In genomic region chr7:110265796-110266195, GRCm38 (mm10) we compare ENCODE assay signal across 7 mouse cellular contexts. TPM values are rescaled to one million over a fixed set of nuclear protein-coding genes. Genes with fewer than 3 reads are reported as not detected.
DNase-seq lines count a peak whose midpoint lies in the region; ATAC-seq and TF ChIP-seq lines count a peak whose summit lies in the region.

No protein-coding gene starts in this region.

- H3K27ac ChIP-seq in cortical plate, adult 2 months (ENCODE audit: insufficient read depth, low read length): no peak overlapping the region
- H3K27ac ChIP-seq in heart, embryonic 14.5 days (replicated peaks in 1 of 2; ENCODE audit: control insufficient read depth in 1 of 2, insufficient read depth in 1 of 2, low read depth in 2 of 2, low read length in 2 of 2): no peak overlapping the region
- H3K27ac ChIP-seq in small intestine, adult 2 months (ENCODE audit: insufficient read depth, low read depth, low read length): no peak overlapping the region

- no peak overlapping the region for H3K4me3 ChIP-seq in E14TG2a.4 (replicated peaks; ENCODE audit: low read length)
- H3K4me3 ChIP-seq in cortical plate, adult 2 months (ENCODE audit: insufficient read depth, low read length): no peak overlapping the region
- H3K4me3 ChIP-seq in heart, embryonic 14.5 days (ENCODE audit: control insufficient read depth in 1 of 2, insufficient read depth in 1 of 2, low read depth in 1 of 2, low read length in 2 of 2): no peak overlapping the region
- no peak overlapping the region for H3K4me3 ChIP-seq in small intestine, adult 2 months (ENCODE audit: low read depth, low read length)

- no peaks in the 10 kb centered on the region for H3K9me3 ChIP-seq in E14TG2a.4 (ENCODE audit: low read length)
- H3K9me3 ChIP-seq in heart, embryonic 14.5 days (ENCODE audit: control insufficient read depth, low read length): no peaks in the 10 kb centered on the region

- peaks cover 27% of the 10 kb centered on the region for H3K36me3 ChIP-seq in E14TG2a.4 (ENCODE audit: insufficient read depth, low read length)
- peaks cover 25% of the 10 kb centered on the region for H3K36me3 ChIP-seq in heart, embryonic 14.5 days (ENCODE audit: control insufficient read depth, insufficient read depth, low read length)
- H3K36me3 ChIP-seq in small intestine, adult 2 months (ENCODE audit: control insufficient read depth, insufficient read depth, low read length): peaks cover 12% of the 10 kb centered on the region

- peak; percentile 97 for TF ChIP-seq CTCF in E14TG2a.4 (conservative IDR thresholded peaks at IDR 0.05; ENCODE audit: low read length)
- peak; percentile 83 for TF ChIP-seq CTCF in cortical plate, adult 2 months (IDR thresholded peaks at IDR 0.05; ENCODE audit: extremely low read depth, insufficient read depth, low read length)
- TF ChIP-seq CTCF in small intestine, adult 2 months (IDR thresholded peaks at IDR 0.05; ENCODE audit: extremely low read depth, insufficient read length, insufficient replicate concordance, low read depth, low read length): peak; percentile 99

- no peak overlapping the region for H3K4me2 ChIP-seq in heart, embryonic 14.5 days (ENCODE audit: low read length)

- ATAC-seq in activated CD4-positive, CD25-positive, alpha-beta regulatory T cell, adult 4 months: peak; percentile 84
- 0 out of 2 replicates have a peak, but pooled peaks have one; percentile 56 for ATAC-seq in heart, embryonic 14.5 days (ENCODE audit: insufficient number of reproducible peaks, insufficient read depth, low FRiP score, low read depth)

- no peak overlapping the region for H3K9ac ChIP-seq in heart, embryonic 14.5 days (ENCODE audit: low read length)

- peak; percentile 75 for DNase-seq in layer of hippocampus, adult 9-11 months
- DNase-seq in lung, postnatal 25 days (ENCODE audit: low spot score): peak; percentile 91

- peaks cover 46% of the 10 kb centered on the region for H3K4me1 ChIP-seq in E14TG2a.4 (replicated peaks; ENCODE audit: low read depth, low read length)
- H3K4me1 ChIP-seq in cortical plate, adult 2 months (ENCODE audit: control insufficient read depth, insufficient read depth, low read length): no peaks in the 10 kb centered on the region
- peaks cover 2 to 23% of the 10 kb centered on the region in 2 experiments for H3K4me1 ChIP-seq in heart, embryonic 14.5 days (ENCODE audit: control insufficient read depth in 2 of 2, insufficient read depth in 2 of 2, low read length in 2 of 2)
- peaks cover 2% of the 10 kb centered on the region; the same call in 1 of the 2 replicates for H3K4me1 ChIP-seq in small intestine, adult 2 months (ENCODE audit: control insufficient read depth, insufficient read depth, insufficient read length, low read length)

- no peak for TF ChIP-seq POLR2A in cortical plate, adult 2 months (IDR thresholded peaks at IDR 0.05; ENCODE audit: extremely low read depth, insufficient read depth, low read length)
- no peak for TF ChIP-seq POLR2A in small intestine, adult 2 months (IDR thresholded peaks at IDR 0.05; ENCODE audit: low read depth, low read length)

- no peaks in the 10 kb centered on the region for H3K27me3 ChIP-seq in E14TG2a.4 (ENCODE audit: insufficient read depth, low read length)
- no peaks in the 10 kb centered on the region for H3K27me3 ChIP-seq in heart, embryonic 14.5 days (ENCODE audit: control insufficient read depth, insufficient read depth, low read length)
- no peaks in the 10 kb centered on the region for H3K27me3 ChIP-seq in small intestine, adult 2 months (ENCODE audit: control insufficient read depth, insufficient read depth, low read length)

- WGBS in heart, embryonic 14.5 days: 21% methylated on average over 7 of the region's 7 CpGs
- WGBS in small intestine, adult 2 months: 15% methylated on average over 7 of the region's 7 CpGs

RNA-seq across cellular contexts. Expression of gene Swap70, which starts 44.3 kb away (rescaled TPM):
- polyA plus RNA-seq in activated CD4-positive, CD25-positive, alpha-beta regulatory T cell, adult 4 months (2017; shearing (Covaris generic)): 10 to 100 TPM; 38.4 to 43.6 TPM
- 9.8 and 10.5 TPM in 2 replicates for polyA plus RNA-seq in cortical plate, adult 2 months (2012; rRNA removed)
- 17.8 and 19.0 TPM in 2 replicates for polyA plus RNA-seq in heart, embryonic 14.5 days (2014; fragmentation: Nextera tagmentation; extraction: Ambion mirVana)
- 4.3 and 9.7 TPM in 2 replicates for polyA plus RNA-seq in small intestine, adult 2 months (2012; rRNA removed)
